Mouse (Mus musculus) c-Kit-negative CD71-positive TER-119-positive erythroid progenitor cells, embryonic 14.5 days (primary cell): ENCODE results near the gene Ndufaf1.

ENCODE experiments used
- DNase-seq: peaks from one replicate; pipeline ENCODE4 v3.0.0-alpha.2; 2013; ENCODE audit warnings: low read depth, low spot score

Gene Ndufaf1

DNA sequence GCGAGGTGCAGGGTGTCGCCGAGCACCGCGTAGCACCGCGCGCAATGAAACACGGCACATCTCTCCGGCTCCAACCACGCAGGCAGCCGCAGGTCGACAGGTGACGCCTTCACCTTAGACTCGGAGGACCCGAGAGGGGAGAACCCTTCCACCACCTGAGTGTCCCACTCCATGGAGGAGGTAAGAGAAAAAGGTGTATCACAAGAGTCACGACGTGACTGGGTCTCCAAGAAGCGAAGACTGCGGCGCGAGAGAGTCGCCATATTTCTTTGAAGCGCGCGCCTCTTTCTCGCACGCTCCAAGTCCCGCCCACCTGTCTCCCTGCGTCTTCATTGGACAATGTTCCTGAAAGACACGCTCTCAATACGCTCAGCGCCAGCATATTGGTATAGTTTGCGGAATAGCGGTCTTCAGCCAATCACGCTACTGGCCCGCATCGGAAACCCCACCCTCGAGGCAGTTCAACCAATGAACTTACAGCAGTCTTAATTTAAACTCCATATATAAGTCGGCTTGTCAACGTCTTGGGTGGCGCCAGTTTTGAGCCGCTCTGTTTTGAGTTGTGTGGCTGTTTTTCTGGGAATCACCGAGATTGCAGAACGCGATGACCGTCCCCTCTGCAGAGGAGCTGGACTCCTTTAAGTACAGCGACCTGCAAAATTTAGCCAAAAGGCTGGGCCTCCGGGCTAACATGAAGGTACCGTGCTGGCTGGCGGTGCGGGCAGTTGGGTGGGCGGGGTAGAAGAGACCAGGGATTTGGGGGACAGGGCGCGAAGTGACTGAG, 44.2 kb downstream of the Ndufaf1 start, which contains the start of the genes Nusap1 and Oip5:
Nusap1 (plus strand) TSS at position 100 of the 784 bp plus-strand sequence.
Oip5 (minus strand) TSS at position 271 of the 784 bp plus-strand sequence.
- DNase-seq = peak; percentile 96

DNA sequence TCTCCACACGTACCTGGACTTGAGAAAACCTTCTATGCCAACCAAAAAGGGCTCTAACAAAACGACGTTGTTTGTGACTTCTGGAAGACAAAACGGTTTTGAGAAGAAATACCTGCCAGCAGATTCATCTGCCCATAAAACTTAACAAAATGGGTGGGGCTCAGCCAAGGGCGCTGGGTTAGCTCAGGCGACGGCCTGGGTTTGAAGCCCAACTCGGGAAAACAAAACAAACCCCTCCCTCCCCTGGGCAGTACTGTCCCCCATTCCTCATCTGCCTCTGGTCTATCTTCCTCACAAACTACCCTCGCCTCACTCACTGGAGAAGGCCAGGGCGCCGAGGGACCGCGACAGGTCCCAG, 44.8 kb downstream of the Ndufaf1 start:
- DNase-seq = no peak

DNA sequence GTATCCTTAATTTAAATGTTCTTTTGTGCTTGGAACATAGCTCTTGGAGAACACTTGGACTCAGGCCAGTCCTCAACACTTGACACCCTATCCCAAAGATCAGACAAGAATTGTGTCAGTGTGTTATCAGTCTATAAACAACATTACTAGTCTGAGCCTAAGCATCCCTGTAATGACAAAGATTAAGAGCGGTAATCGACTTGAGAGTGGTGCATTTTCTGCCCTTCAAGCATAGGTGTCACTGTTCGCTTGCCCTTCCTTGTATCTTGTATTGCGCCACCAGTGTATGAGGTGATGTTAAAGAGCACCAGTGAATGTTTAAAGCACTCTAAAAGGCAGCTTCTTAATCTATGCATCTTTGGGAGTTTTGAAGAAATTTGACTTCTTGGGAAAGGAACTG, 55.6 kb downstream of the Ndufaf1 start:
- DNase-seq = no peak
